Mouse (Mus musculus) intestine, embryonic 14.5 days (tissue): Measurements from ENCODE around the gene Erc2. TPM values are rescaled to one million over a fixed set of nuclear protein-coding genes. Genes with fewer than 3 reads are reported as not detected.
A peak's percentile ranks its signal among the peaks of the same experiment; 100 is the strongest.

Experiments used
- ATAC-seq: fragments of 200-750 bp; cut with Nextera tagmentation; replicated peaks from 2 replicates; pipeline ENCODE4 v1.8.0; 2017; ENCODE audit warnings: low read depth, moderate number of reproducible peaks, moderate TSS enrichment, moderate library complexity; ENCODE audit not compliant: low FRiP score, low TSS enrichment
- DNase-seq: peaks from one replicate; pipeline ENCODE4 v3.0.0-alpha.2; 2018; ENCODE audit warnings: low spot score
- H3K27ac ChIP-seq: fragments of 300-500 bp; sonication (generic); 2 replicates; pipeline ENCODE4 v1.5.1; 2014; ENCODE audit warnings: low read depth, mild to moderate bottlenecking, control low read depth
- H3K27me3 ChIP-seq: fragments of 300-500 bp; sonication (generic); replicated peaks from 2 replicates; pipeline ENCODE4 v1.6.1; 2014; ENCODE audit warnings: low read length, control low read depth; ENCODE audit not compliant: control insufficient read depth, insufficient read depth
- H3K36me3 ChIP-seq: fragments of 300-500 bp; sonication (generic); 2 replicates; pipeline ENCODE4 v1.6.1; 2014; ENCODE audit warnings: low read length, control low read depth; ENCODE audit not compliant: control insufficient read depth, insufficient read depth
- H3K4me1 ChIP-seq: fragments of 300-500 bp; sonication (generic); replicated peaks from 2 replicates; pipeline ENCODE4 v1.6.1; 2014; ENCODE audit warnings: low read length, control low read depth, mixed read lengths; ENCODE audit not compliant: control insufficient read depth, insufficient read depth
- H3K4me2 ChIP-seq: fragments of 300-500 bp; sonication (generic); 2 replicates; pipeline ENCODE4 v1.6.1; 2014; ENCODE audit warnings: low read length
- H3K4me3 ChIP-seq: fragments of 300-500 bp; sonication (generic); 2 replicates; pipeline ENCODE4 v1.5.1; 2014; ENCODE audit warnings: low read depth, low read length, control low read depth, mixed read lengths
- H3K9ac ChIP-seq: fragments of 300-500 bp; sonication (generic); 2 replicates; pipeline ENCODE4 v1.6.1; 2014; ENCODE audit warnings: mild to moderate bottlenecking, low read length
- H3K9me3 ChIP-seq: fragments of 300-500 bp; sonication (generic); 2 replicates; pipeline ENCODE4 v1.6.1; 2016; ENCODE audit warnings: low read length, control low read depth; ENCODE audit not compliant: control insufficient read depth
- WGBS: fragments of 180-500 bp; shearing (Covaris S2); extraction: QIAGEN DNeasy Blood & Tissue Kit; methylation state at CpG from one replicate; pipeline ENCODE4 v1.1.7; 2014; 5-methylcytosine and 5-hydroxymethylcytosine counted together
- polyA plus RNA-seq: library from polyadenylated mRNA; unstranded; fragments of >200 nt; fragmentation: Nextera tagmentation; extraction: Ambion mirVana; gene quantifications from 2 replicates; pipeline ENCODE4 v1.2.1, GENCODE M21; 2014

The Erc2 gene
- polyA plus RNA-seq, 1 experiment from 2014 or later: 7.8 TPM

- ATAC-seq (no peak), DNase-seq (no peak)
- H3K9ac ChIP-seq: no peak overlapping the region
- H3K36me3 ChIP-seq: no peaks in the 10 kb centered on the region
- no peaks in the 10 kb centered on the region for H3K27me3 ChIP-seq
- H3K4me2 ChIP-seq: no peak overlapping the region
- H3K9me3 ChIP-seq: no peaks in the 10 kb centered on the region
- 85% methylated on average over 3 of the region's 3 CpGs for WGBS
- H3K4me3 ChIP-seq: no peak overlapping the region
- H3K27ac ChIP-seq: no peak overlapping the region
- no peaks in the 10 kb centered on the region for H3K4me1 ChIP-seq
Measured at GRCm38 (mm10) chr14:28386815-28387607, 764.8 kb downstream of the Erc2 start.

GRCm38 (mm10) chr14:28398915-28399314 is 776.7 kb downstream of the Erc2 start:
- no peak overlapping the region for H3K4me2 ChIP-seq
- no peaks in the 10 kb centered on the region for H3K4me1 ChIP-seq
- DNase-seq (peak; percentile 51), ATAC-seq (peak; percentile 72; the same call in 1 of the 2 replicates)
- no peak overlapping the region for H3K9ac ChIP-seq
- H3K4me3 ChIP-seq: no peak overlapping the region
- no peak overlapping the region for H3K27ac ChIP-seq
- WGBS: 71% methylated on average over 2 of the region's 2 CpGs
- no peaks in the 10 kb centered on the region for H3K27me3 ChIP-seq
- H3K9me3 ChIP-seq: no peaks in the 10 kb centered on the region
- H3K36me3 ChIP-seq: no peaks in the 10 kb centered on the region

GRCm38 (mm10) chr14:28399897-28400296 is 777.7 kb downstream of the Erc2 start:
- 81% methylated on average over 9 of the region's 9 CpGs for WGBS
- DNase-seq: peak; percentile 36
- Histone ChIP-seq H3K9ac (no peak overlapping the region), H3K27me3 (no peaks in the 10 kb centered on the region), H3K4me1 (peaks cover 1% of the 10 kb centered on the region; the same call in 1 of the 2 replicates), H3K36me3 (no peaks in the 10 kb centered on the region), H3K4me3 (no peak overlapping the region), H3K9me3 (no peaks in the 10 kb centered on the region), H3K27ac (no peak overlapping the region), H3K4me2 (no peak overlapping the region)
- no peak for ATAC-seq

DNA sequence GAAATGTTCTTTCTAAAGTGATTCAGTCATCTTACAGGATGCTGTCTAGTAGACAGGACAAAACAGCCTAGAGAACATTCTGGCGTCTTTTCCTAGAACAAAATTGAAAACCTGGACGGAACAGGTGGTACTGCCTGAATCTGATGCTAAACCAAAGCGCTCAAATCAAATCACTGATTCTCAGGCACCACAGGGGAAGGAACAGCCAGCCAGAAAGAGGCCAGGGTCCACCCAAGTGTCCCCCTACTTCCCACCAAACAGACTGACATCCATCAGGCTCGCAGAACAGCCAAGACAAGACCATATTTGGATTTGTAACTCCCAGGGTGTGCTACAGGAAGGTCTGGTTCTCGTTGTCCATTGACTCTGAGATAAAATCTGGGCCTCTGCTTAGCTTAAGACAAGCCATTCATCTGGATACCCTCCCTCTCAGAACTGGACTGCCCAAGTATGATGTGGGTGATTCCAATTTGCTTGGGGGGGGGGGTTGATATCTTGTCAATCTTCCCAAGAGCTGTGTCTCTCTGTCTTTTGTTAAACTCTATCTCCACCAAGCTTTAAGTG is 783.1 kb downstream of the Erc2 start:
- H3K27ac ChIP-seq: no peak overlapping the region
- H3K36me3 ChIP-seq: no peaks in the 10 kb centered on the region
- no peak for DNase-seq
- no peaks in the 10 kb centered on the region for H3K9me3 ChIP-seq
- no peak overlapping the region for H3K4me3 ChIP-seq
- ATAC-seq: no peak
- no peak overlapping the region for H3K4me2 ChIP-seq
- 59% methylated on average over 5 of the region's 5 CpGs for WGBS
- no peaks in the 10 kb centered on the region for H3K27me3 ChIP-seq
- H3K9ac ChIP-seq: no peak overlapping the region
- H3K4me1 ChIP-seq: peaks cover 11% of the 10 kb centered on the region

- WGBS: 67% methylated on average over 1 of the region's 1 CpGs
- no peak for ATAC-seq
Measured at GRCm38 (mm10) chr14:28409390-28409789, 787.2 kb downstream of the Erc2 start.

GRCm38 (mm10) chr14:28409796-28410347 is 787.6 kb downstream of the Erc2 start:
- H3K36me3 ChIP-seq: no peaks in the 10 kb centered on the region
- no peaks in the 10 kb centered on the region for H3K27me3 ChIP-seq
- ATAC-seq: no peak
- peaks cover 27% of the 10 kb centered on the region for H3K4me1 ChIP-seq
- peak overlapping the region; percentile 3; the same call in 1 of the 2 replicates for H3K27ac ChIP-seq
- no peaks in the 10 kb centered on the region for H3K9me3 ChIP-seq
- no peak overlapping the region for H3K4me2 ChIP-seq
- H3K9ac ChIP-seq: no peak overlapping the region
- 74% methylated on average over 4 of the region's 4 CpGs for WGBS
- no peak for DNase-seq
- H3K4me3 ChIP-seq: no peak overlapping the region

More at GRCm38 (mm10) chr14:28409390-28409789, 787.2 kb downstream of the Erc2 start:
- no peaks in the 10 kb centered on the region for H3K27me3 ChIP-seq
- peak; percentile 51 for DNase-seq
- no peak overlapping the region for H3K9ac ChIP-seq
- H3K4me2 ChIP-seq: no peak overlapping the region
- peaks cover 28% of the 10 kb centered on the region for H3K4me1 ChIP-seq
- H3K36me3 ChIP-seq: no peaks in the 10 kb centered on the region
- no peaks in the 10 kb centered on the region for H3K9me3 ChIP-seq
- no peak overlapping the region for H3K4me3 ChIP-seq
- H3K27ac ChIP-seq: no peak overlapping the region

GRCm38 (mm10) chr14:28410789-28411225 is 788.6 kb downstream of the Erc2 start:
- peaks cover 20% of the 10 kb centered on the region for H3K4me1 ChIP-seq
- H3K4me2 ChIP-seq: no peak overlapping the region
- ATAC-seq (peak; percentile 81), DNase-seq (peak; percentile 71)
- H3K27me3 ChIP-seq: no peaks in the 10 kb centered on the region
- H3K9ac ChIP-seq: no peak overlapping the region
- H3K36me3 ChIP-seq: no peaks in the 10 kb centered on the region
- peak overlapping the region; percentile 3 for H3K27ac ChIP-seq
- H3K4me3 ChIP-seq: no peak overlapping the region
- 23% methylated on average over 13 of the region's 13 CpGs for WGBS
- H3K9me3 ChIP-seq: no peaks in the 10 kb centered on the region

GRCm38 (mm10) chr14:28412252-28412995 is 790.2 kb downstream of the Erc2 start:
- Histone ChIP-seq H3K4me3 (no peak overlapping the region), H3K4me1 (peaks cover 27% of the 10 kb centered on the region), H3K9ac (no peak overlapping the region), H3K36me3 (no peaks in the 10 kb centered on the region), H3K27ac (no peak overlapping the region), H3K4me2 (no peak overlapping the region), H3K27me3 (no peaks in the 10 kb centered on the region), H3K9me3 (no peaks in the 10 kb centered on the region)
- no peak for ATAC-seq
- 61% methylated on average over 8 of the region's 8 CpGs for WGBS
- no peak for DNase-seq
